Mouse (Mus musculus) MEL (cell line): ENCODE measurements around the gene Nxph4. TPM values are rescaled to one million over a fixed set of nuclear protein-coding genes. Genes with fewer than 3 reads are reported as not detected.

Source experiments
- DNase-seq: peaks from one replicate; pipeline ENCODE4 v3.0.0; 2011; ENCODE audit warnings: low read depth, low spot score
- H3K27ac ChIP-seq: 2 replicates; pipeline ENCODE4 v1.5.1; 2012; ENCODE audit warnings: low read depth, mild to moderate bottlenecking, control low read depth, low read length, moderate library complexity; ENCODE audit not compliant: control insufficient read depth
- H3K27me3 ChIP-seq, 2 experiments: fragments of 150-350 bp in 1 of 2; sonication (generic) in 1 of 2; 2 replicates each; pipeline ENCODE4 v1.6.1; 2012; ENCODE audit warnings: low read length in 2 of 2, mild to moderate bottlenecking in 2 of 2, improper control_type of control experiment in 1 of 2, moderate library complexity in 1 of 2; ENCODE audit not compliant: insufficient read depth in 2 of 2, control insufficient read depth in 1 of 2
- H3K36me3 ChIP-seq, 2 experiments: 2 replicates each; pipeline ENCODE4 v1.6.1; 2012 to 2014; ENCODE audit warnings: low read length in 2 of 2, improper control_type of control experiment in 1 of 2, inconsistent platforms in 1 of 2, mild to moderate bottlenecking in 1 of 2; ENCODE audit not compliant: insufficient read depth in 2 of 2, control insufficient read depth in 1 of 2
- H3K4me1 ChIP-seq, 2 experiments: fragments of 150-350 bp in 1 of 2; sonication (generic) in 1 of 2; 2 replicates each; pipeline ENCODE4 v1.6.1; 2012; ENCODE audit warnings: low read length in 2 of 2, improper control_type of control experiment in 1 of 2, mild to moderate bottlenecking in 1 of 2; ENCODE audit not compliant: insufficient read depth in 2 of 2, control insufficient read depth in 1 of 2
- H3K4me3 ChIP-seq, 2 experiments: fragments of 150-350 bp in 1 of 2; sonication (generic) in 1 of 2; 2 replicates each; pipeline ENCODE4 v1.5.1; 2012; ENCODE audit warnings: low read depth in 2 of 2, low read length in 2 of 2, mild to moderate bottlenecking in 2 of 2, moderate library complexity in 2 of 2, control low read depth in 1 of 2, improper control_type of control experiment in 1 of 2; ENCODE audit not compliant: control insufficient read depth in 1 of 2, insufficient read depth in 1 of 2
- H3K79me2 ChIP-seq: 2 replicates; pipeline ENCODE4 v1.6.1; 2012; ENCODE audit warnings: mild to moderate bottlenecking, low read length, moderate library complexity; ENCODE audit not compliant: control insufficient read depth, poor library complexity, insufficient read depth
- H3K9ac ChIP-seq: 2 replicates; pipeline ENCODE4 v1.6.1; 2012; ENCODE audit warnings: low read depth, mild to moderate bottlenecking, control low read depth, low read length, moderate library complexity; ENCODE audit not compliant: control insufficient read depth, poor library complexity, severe bottlenecking
- H3K9me3 ChIP-seq: fragments of 150-350 bp; sonication (generic); replicated peaks from 2 replicates; pipeline ENCODE4 v1.6.1; 2012; ENCODE audit warnings: mild to moderate bottlenecking, low read length, improper control_type of control experiment, moderate library complexity; ENCODE audit not compliant: insufficient read depth
- CTCF ChIP-seq, 3 experiments: IDR thresholded peaks in 2 of 3; conservative IDR thresholded peaks in 1 of 3; 2 replicates each; pipeline ENCODE4 v1.5.1; 2011 to 2012; ENCODE audit warnings: low read length in 3 of 3, low read depth in 2 of 3, mild to moderate bottlenecking in 2 of 3, improper control_type of control experiment in 1 of 3, inconsistent platforms in 1 of 3, mixed read lengths in 1 of 3, moderate library complexity in 1 of 3; ENCODE audit not compliant: control insufficient read depth in 1 of 3, insufficient read depth in 1 of 3, poor library complexity in 1 of 3, severe bottlenecking in 1 of 3
- GABPA ChIP-seq: IDR thresholded peaks from 2 replicates; pipeline ENCODE4 v1.6.1; 2012; ENCODE audit warnings: low read depth, mild to moderate bottlenecking, inconsistent platforms, low read length, improper control_type of control experiment, moderate library complexity
- HCFC1 ChIP-seq: IDR thresholded peaks from 2 replicates; pipeline ENCODE4 v1.6.1; 2012; ENCODE audit warnings: low read depth, mild to moderate bottlenecking, inconsistent platforms, low read length, improper control_type of control experiment, moderate library complexity
- MAX ChIP-seq: IDR thresholded peaks from 2 replicates; pipeline ENCODE4 v1.6.1; 2011; ENCODE audit warnings: low read length, improper control_type of control experiment
- MAZ ChIP-seq: IDR thresholded peaks from 2 replicates; pipeline ENCODE4 v1.6.1; 2012; ENCODE audit warnings: low read depth, mild to moderate bottlenecking, inconsistent platforms, low read length, improper control_type of control experiment
- MXI1 ChIP-seq: IDR thresholded peaks from 2 replicates; pipeline ENCODE4 v1.6.1; 2011; ENCODE audit warnings: mild to moderate bottlenecking, low read depth, low read length, improper control_type of control experiment
- MYC ChIP-seq: IDR thresholded peaks from 2 replicates; pipeline ENCODE4 v1.6.1; 2011; ENCODE audit warnings: low read depth, mild to moderate bottlenecking, low read length, improper control_type of control experiment, moderate library complexity
- POLR2A ChIP-seq, 2 experiments: IDR thresholded peaks; 2 replicates each; pipeline ENCODE4 v1.6.1; 2011 to 2012; ENCODE audit warnings: low read length in 2 of 2, mild to moderate bottlenecking in 2 of 2, control low read depth in 1 of 2, improper control_type of control experiment in 1 of 2, low read depth in 1 of 2, moderate library complexity in 1 of 2; ENCODE audit not compliant: control insufficient read depth in 1 of 2, insufficient read depth in 1 of 2, poor library complexity in 1 of 2
- RCOR1 ChIP-seq: IDR thresholded peaks from 2 replicates; pipeline ENCODE4 v1.6.1; 2012; ENCODE audit warnings: low read depth, mild to moderate bottlenecking, inconsistent platforms, low read length, improper control_type of control experiment
- SIN3A ChIP-seq: IDR thresholded peaks from 2 replicates; pipeline ENCODE4 v1.6.1; 2012; ENCODE audit warnings: low read length, improper control_type of control experiment, inconsistent platforms
- TAL1 ChIP-seq: IDR thresholded peaks from 2 replicates; pipeline ENCODE4 v1.6.1; 2012; ENCODE audit warnings: mild to moderate bottlenecking, inconsistent platforms, low read length, moderate library complexity, mixed read lengths
- ZKSCAN1 ChIP-seq: IDR thresholded peaks from 2 replicates; pipeline ENCODE4 v1.6.1; 2012; ENCODE audit warnings: low read depth, mild to moderate bottlenecking, inconsistent platforms, low read length, improper control_type of control experiment, moderate library complexity
- polyA plus RNA-seq, 2 experiments: library from polyadenylated mRNA; stranded (reverse) in 1 of 2; unstranded in 1 of 2; fragments of >175 nt in 1 of 2; fragments of >200 nt in 1 of 2; gene quantifications; 2 replicates each; pipeline versions ENCODE4 v1.2.1 to v1.2.4; 2012; ENCODE audit warnings: low replicate concordance in 2 of 2, low read depth in 1 of 2; ENCODE audit not compliant: insufficient read length in 2 of 2, insufficient read depth in 1 of 2, missing spikeins in 1 of 2
- total RNA-seq: library from RNA; depleted of rRNA; stranded (reverse); fragments of 300-350 nt; gene quantifications from 2 replicates; pipeline ENCODE4 v1.2.3, GENCODE M21; 2012

The Nxph4 gene
- total and polyA plus RNA-seq, 3 experiments, result 0.24 TPM; not detected in 2

- TF ChIP-seq MYC (peak; percentile 75), GABPA (no peak), MAX (peak; percentile 76), ZKSCAN1 (no peak)
Observed at GRCm38 (mm10) chr10:127512813-127513212, 21.5 kb downstream of the Nxph4 start (continued).

GRCm38 (mm10) chr10:127512307-127512666, 22.1 kb downstream of the Nxph4 start:
- peak; percentile 39; the same call in 1 of the 2 replicates for TF ChIP-seq MAZ
- TF ChIP-seq MYC, result no peak
- no peak for TF ChIP-seq TAL1
- no peak for TF ChIP-seq MAX
- TF ChIP-seq, all 39 proteins: peak for 1
- Histone ChIP-seq H3K36me3 (peaks cover 0 to 5% of the 10 kb centered on the region in 2 experiments; a peak in 2 of 4 replicates), H3K4me1 (peaks cover 0 to 33% of the 10 kb centered on the region in 2 experiments; a peak in 3 of 4 replicates), H3K9me3 (no peaks in the 10 kb centered on the region), H3K79me2 (no peaks in the 10 kb centered on the region; the same call in 1 of the 2 replicates), H3K27me3 (no peaks in the 10 kb centered on the region), H3K9ac (peak overlapping the region; percentile 67), H3K4me3 (peak overlapping the region; percentile 45 to 63), H3K27ac (peak overlapping the region; percentile 62)
- no peak for DNase-seq

GRCm38 (mm10) chr10:127511634-127512306, 22.6 kb downstream of the Nxph4 start:
- peaks cover 0 to 31% of the 10 kb centered on the region in 2 experiments; a peak in 3 of 4 replicates for H3K4me1 ChIP-seq
- H3K9ac ChIP-seq, result peak overlapping the region; percentile 67
- H3K4me3 ChIP-seq, result peak overlapping the region; percentile 45 to 63
- no peaks in the 10 kb centered on the region for H3K9me3 ChIP-seq
- TF ChIP-seq MXI1, result peak; percentile 48; the same call in 1 of the 2 replicates
- peak in 2 of 3 experiments; percentile 33 to 43; a peak in 4 of 6 replicates for TF ChIP-seq CTCF (IDR thresholded peaks at IDR 0.05 in 2 of 3, conservative IDR thresholded peaks at IDR 0.05 in 1 of 3; ENCODE audit: control insufficient read depth in 1 of 3, insufficient read depth in 1 of 3, low read depth in 2 of 3, low read length in 3 of 3, poor library complexity in 1 of 3, severe bottlenecking in 1 of 3)
- TF ChIP-seq HCFC1, result peak; percentile 18; the same call in 1 of the 2 replicates
- TF ChIP-seq POLR2A (IDR thresholded peaks at IDR 0.05; ENCODE audit: control insufficient read depth in 1 of 2, insufficient read depth in 1 of 2, low read depth in 1 of 2, low read length in 2 of 2, poor library complexity in 1 of 2), result 0 out of 4 replicates have a peak, but pooled peaks of 1 of the 2 experiments have one; percentile 34
- no peak for TF ChIP-seq MAZ
- TF ChIP-seq RCOR1, result 0 out of 2 replicates have a peak, but pooled peaks have one; percentile 29
- 0 out of 2 replicates have a peak, but pooled peaks have one; percentile 21 for TF ChIP-seq SIN3A
- no peak for TF ChIP-seq MYC
- H3K36me3 ChIP-seq, result peaks cover 0 to 2% of the 10 kb centered on the region in 2 experiments; a peak in 2 of 4 replicates
- H3K27me3 ChIP-seq, result no peaks in the 10 kb centered on the region
- peak overlapping the region; percentile 62 for H3K27ac ChIP-seq
- DNase-seq, result peak; percentile 77
- no peaks in the 10 kb centered on the region; the same call in 1 of the 2 replicates for H3K79me2 ChIP-seq
